Mouse (Mus musculus) adrenal gland, postnatal 10 days (tissue): ENCODE data around the gene Paxx. TPM values are rescaled to one million over a fixed set of nuclear protein-coding genes. Genes with fewer than 3 reads are reported as not detected.
A peak's percentile ranks its signal among the peaks of the same experiment; 100 is the strongest.
"Not testable (repeated sequence)": the region's sequence is repeated elsewhere in the genome, so short reads cannot be mapped to it uniquely, and the experiment has no call there.

Experiments used
- DNase-seq: peaks from one replicate; pipeline ENCODE4 v3.0.0; 2021; ENCODE audit warnings: mixed read lengths
- total RNA-seq, 2 experiments: library from RNA; stranded (reverse); gene quantifications; 2 replicates each; pipeline ENCODE4 v1.2.3; 2021

Paxx gene
- total RNA-seq, 2 experiments from 2014 or later = 33.1 to 42.3 TPM

- no peak for DNase-seq
These were observed 9.8 kb downstream of the Paxx start for GRCm38 (mm10) chr2:25450853-25451647.

GRCm38 (mm10) chr2:25442682-25443081, 18.2 kb downstream of the Paxx start:
- DNase-seq = no peak

- no peak for DNase-seq
These were observed 19.8 kb downstream of the Paxx start for GRCm38 (mm10) chr2:25441067-25441466.

- DNase-seq = no peak
These were observed 24.5 kb downstream of the Paxx start for GRCm38 (mm10) chr2:25436286-25436820.

GRCm38 (mm10) chr2:25434292-25434691, 26.6 kb downstream of the Paxx start:
- no peak for DNase-seq

- DNase-seq = no peak
These were observed 27.8 kb downstream of the Paxx start for GRCm38 (mm10) chr2:25433101-25433500.

GRCm38 (mm10) chr2:25432326-25433098, 28.4 kb downstream of the Paxx start:
- no peak for DNase-seq

- no peak for DNase-seq
These were observed 29.5 kb downstream of the Paxx start for GRCm38 (mm10) chr2:25431308-25431855.

GRCm38 (mm10) chr2:25430395-25431233, 30.3 kb downstream of the Paxx start:
- no peak for DNase-seq

GRCm38 (mm10) chr2:25429435-25430180, 31.3 kb downstream of the Paxx start:
- DNase-seq = no peak

- DNase-seq = peak; percentile 97
These were observed 32.3 kb downstream of the Paxx start, which contains the start of gene Abca2 for GRCm38 (mm10) chr2:25428442-25429236. TSS of gene Abca2 (plus strand) at chr2:25428703.

- DNase-seq = no peak
These were observed 33.6 kb downstream of the Paxx start for GRCm38 (mm10) chr2:25427256-25427655.

- peak; percentile 76 for DNase-seq
These were observed 34.1 kb downstream of the Paxx start for GRCm38 (mm10) chr2:25426721-25427191.

- no peak for DNase-seq
These were observed 35.4 kb downstream of the Paxx start for GRCm38 (mm10) chr2:25425481-25425880.

- no peak for DNase-seq
These were observed 37.3 kb downstream of the Paxx start for GRCm38 (mm10) chr2:25423626-25424025.

- DNase-seq = no peak
These were observed 38.1 kb downstream of the Paxx start, which contains the start of gene Fut7 for GRCm38 (mm10) chr2:25422587-25423410. TSS of gene Fut7 (plus strand) at chr2:25423267.

GRCm38 (mm10) chr2:25421896-25422295, 39.0 kb downstream of the Paxx start:
- peak; percentile 56 for DNase-seq

- DNase-seq = peak; percentile 45
These were observed 43.5 kb downstream of the Paxx start for GRCm38 (mm10) chr2:25417426-25417825.

- not testable (repeated sequence) for DNase-seq
These were observed 47.5 kb downstream of the Paxx start for GRCm38 (mm10) chr2:25413436-25413835.
